Mouse (Mus musculus): ENCODE data around the gene Hspa1b. TPM values are rescaled to one million over a fixed set of nuclear protein-coding genes. Genes with fewer than 3 reads are reported as not detected.
"Not testable (repeated sequence)": the region's sequence is repeated elsewhere in the genome, so short reads cannot be mapped to it uniquely, and the experiment has no call there.

Hspa1b gene
- polyA plus RNA-seq, 1 experiment from 2014 or later = 0.26 TPM

GRCm38 (mm10) chr17:34959881-34960515, 960 bp upstream of the Hspa1b start:
- H3K9ac ChIP-seq (ENCODE audit: low read length) = peak overlapping the region; percentile 64
- peak overlapping the region; percentile 77 for H3K4me2 ChIP-seq
- H3K27ac ChIP-seq (ENCODE audit: low read depth, low read length) = peak overlapping the region; percentile 56; the same call in 1 of the 2 replicates
- H3K4me3 ChIP-seq (ENCODE audit: low read depth, low read length) = peak overlapping the region; percentile 42
- H3K9me3 ChIP-seq (ENCODE audit: control insufficient read depth, low read length) = no peaks in the 10 kb centered on the region
- peaks cover 5% of the 10 kb centered on the region for H3K27me3 ChIP-seq (ENCODE audit: control insufficient read depth, insufficient read depth, low read length)
- H3K4me1 ChIP-seq (ENCODE audit: control insufficient read depth, insufficient read depth, low read length) = peaks cover 4% of the 10 kb centered on the region
- ATAC-seq (ENCODE audit: low FRiP score) (no peak), DNase-seq (ENCODE audit: low spot score, missing footprints) (peak; percentile 88)
- 13% methylated on average over 12 of the region's 12 CpGs for WGBS
- H3K36me3 ChIP-seq (ENCODE audit: control insufficient read depth, insufficient read depth, low read length) = no peaks in the 10 kb centered on the region

GRCm38 (mm10) chr17:34958734-34959129, 306 bp downstream of the Hspa1b start:
- H3K27me3 ChIP-seq (ENCODE audit: control insufficient read depth, insufficient read depth, low read length) = not testable (repeated sequence)

GRCm38 (mm10) chr17:34957966-34958365, 1.1 kb downstream of the Hspa1b start:
- H3K27ac ChIP-seq (ENCODE audit: low read depth, low read length); H3K9me3 ChIP-seq (ENCODE audit: control insufficient read depth, low read length); H3K4me3 ChIP-seq (ENCODE audit: low read depth, low read length); ATAC-seq (ENCODE audit: low FRiP score); H3K4me2 ChIP-seq; H3K27me3 ChIP-seq (ENCODE audit: control insufficient read depth, insufficient read depth, low read length); H3K4me1 ChIP-seq (ENCODE audit: control insufficient read depth, insufficient read depth, low read length); H3K36me3 ChIP-seq (ENCODE audit: control insufficient read depth, insufficient read depth, low read length); H3K9ac ChIP-seq (ENCODE audit: low read length); DNase-seq (ENCODE audit: low spot score, missing footprints): not testable (repeated sequence)
- WGBS = 29% methylated on average over 19 of the region's 40 CpGs

More at GRCm38 (mm10) chr17:34958734-34959129, 306 bp downstream of the Hspa1b start:
- not testable (repeated sequence) for H3K36me3 ChIP-seq (ENCODE audit: control insufficient read depth, insufficient read depth, low read length); DNase-seq (ENCODE audit: low spot score, missing footprints); ATAC-seq (ENCODE audit: low FRiP score); H3K9me3 ChIP-seq (ENCODE audit: control insufficient read depth, low read length); H3K9ac ChIP-seq (ENCODE audit: low read length); H3K27ac ChIP-seq (ENCODE audit: low read depth, low read length); H3K4me1 ChIP-seq (ENCODE audit: control insufficient read depth, insufficient read depth, low read length)
- H3K4me3 ChIP-seq (ENCODE audit: low read depth, low read length) = peak overlapping the region; percentile 25; the same call in 1 of the 2 replicates
- peak overlapping the region; percentile 77 for H3K4me2 ChIP-seq
- 1% methylated on average over 22 of the region's 47 CpGs for WGBS

- not testable (repeated sequence) for H3K36me3 ChIP-seq (ENCODE audit: control insufficient read depth, insufficient read depth, low read length); H3K27me3 ChIP-seq (ENCODE audit: control insufficient read depth, insufficient read depth, low read length); H3K27ac ChIP-seq (ENCODE audit: low read depth, low read length); H3K9ac ChIP-seq (ENCODE audit: low read length); H3K4me2 ChIP-seq; ATAC-seq (ENCODE audit: low FRiP score); H3K9me3 ChIP-seq (ENCODE audit: control insufficient read depth, low read length); H3K4me3 ChIP-seq (ENCODE audit: low read depth, low read length); DNase-seq (ENCODE audit: low spot score, missing footprints); H3K4me1 ChIP-seq (ENCODE audit: control insufficient read depth, insufficient read depth, low read length)
- WGBS = 36% methylated on average over 30 of the region's 40 CpGs
Measured at GRCm38 (mm10) chr17:34957291-34957690, 1.7 kb downstream of the Hspa1b start.

- no peak overlapping the region for H3K4me3 ChIP-seq (ENCODE audit: low read depth, low read length)
- DNase-seq (ENCODE audit: low spot score, missing footprints) = no peak
- H3K9ac ChIP-seq (ENCODE audit: low read length) = no peak overlapping the region
- H3K36me3 ChIP-seq (ENCODE audit: control insufficient read depth, insufficient read depth, low read length) = no peaks in the 10 kb centered on the region
- H3K27ac ChIP-seq (ENCODE audit: low read depth, low read length) = no peak overlapping the region
- peaks cover 5% of the 10 kb centered on the region for H3K27me3 ChIP-seq (ENCODE audit: control insufficient read depth, insufficient read depth, low read length)
- ATAC-seq (ENCODE audit: low FRiP score) = no peak
- no peaks in the 10 kb centered on the region for H3K9me3 ChIP-seq (ENCODE audit: control insufficient read depth, low read length)
- no peak overlapping the region for H3K4me2 ChIP-seq
- 53% methylated on average over 1 of the region's 1 CpGs for WGBS
- H3K4me1 ChIP-seq (ENCODE audit: control insufficient read depth, insufficient read depth, low read length) = peaks cover 4% of the 10 kb centered on the region
Measured at GRCm38 (mm10) chr17:34956340-34956739, 2.7 kb downstream of the Hspa1b start.

DNA sequence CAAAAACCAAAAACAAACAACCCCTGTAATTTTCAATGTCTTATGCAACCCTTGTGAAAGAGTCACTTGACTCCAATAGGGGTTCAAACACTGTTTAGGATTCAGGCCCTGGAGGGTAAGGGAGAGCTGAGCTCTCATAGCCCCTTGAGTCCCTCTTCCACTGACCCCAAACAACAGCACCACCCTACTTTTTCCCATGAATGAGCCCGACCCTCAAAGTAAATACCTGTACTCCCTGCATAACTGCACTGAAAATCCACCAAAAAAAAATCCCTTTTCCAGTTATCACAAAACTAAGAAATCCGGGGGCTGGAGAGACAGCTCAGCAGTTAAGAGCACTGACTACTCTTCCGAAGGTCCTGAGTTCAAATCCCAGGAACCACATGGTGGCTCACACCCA, 3.2 kb downstream of the Hspa1b start:
- DNase-seq (ENCODE audit: low spot score, missing footprints) = no peak
- Histone ChIP-seq H3K27ac (ENCODE audit: low read depth, low read length) (no peak overlapping the region), H3K4me1 (ENCODE audit: control insufficient read depth, insufficient read depth, low read length) (peaks cover 4% of the 10 kb centered on the region), H3K9me3 (ENCODE audit: control insufficient read depth, low read length) (no peaks in the 10 kb centered on the region), H3K4me2 (no peak overlapping the region), H3K27me3 (ENCODE audit: control insufficient read depth, insufficient read depth, low read length) (peaks cover 5% of the 10 kb centered on the region), H3K4me3 (ENCODE audit: low read depth, low read length) (no peak overlapping the region), H3K36me3 (ENCODE audit: control insufficient read depth, insufficient read depth, low read length) (no peaks in the 10 kb centered on the region), H3K9ac (ENCODE audit: low read length) (no peak overlapping the region)
- no peak for ATAC-seq (ENCODE audit: low FRiP score)
- 77% methylated on average over 3 of the region's 3 CpGs for WGBS

DNA sequence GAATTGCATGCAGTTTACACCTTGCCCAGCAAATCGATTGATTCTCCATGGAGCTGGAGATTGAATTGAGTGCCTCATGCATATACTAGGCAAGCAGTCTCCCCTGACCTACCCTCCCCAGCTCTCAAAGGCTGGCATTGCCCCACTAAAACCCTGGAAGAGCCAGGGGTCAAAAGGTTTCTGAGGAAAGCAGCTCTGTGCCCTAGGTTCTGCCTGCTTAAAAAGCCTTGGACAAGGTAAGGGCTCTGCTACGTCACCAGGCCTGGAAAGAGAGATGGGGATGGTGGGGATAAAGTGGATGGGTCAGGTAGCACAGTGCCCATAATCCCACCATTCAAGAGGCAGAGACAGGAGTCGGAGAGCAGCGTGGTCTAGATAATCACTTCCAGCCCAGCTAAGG, 4.2 kb downstream of the Hspa1b start:
- no peak for DNase-seq (ENCODE audit: low spot score, missing footprints)
- Histone ChIP-seq H3K27me3 (ENCODE audit: control insufficient read depth, insufficient read depth, low read length) (peaks cover 5% of the 10 kb centered on the region), H3K9ac (ENCODE audit: low read length) (peak overlapping the region; percentile 24; the same call in 1 of the 2 replicates), H3K4me3 (ENCODE audit: low read depth, low read length) (no peak overlapping the region), H3K36me3 (ENCODE audit: control insufficient read depth, insufficient read depth, low read length) (peaks cover 9% of the 10 kb centered on the region; the same call in 1 of the 2 replicates), H3K4me1 (ENCODE audit: control insufficient read depth, insufficient read depth, low read length) (peaks cover 8% of the 10 kb centered on the region), H3K9me3 (ENCODE audit: control insufficient read depth, low read length) (no peaks in the 10 kb centered on the region), H3K4me2 (no peak overlapping the region), H3K27ac (ENCODE audit: low read depth, low read length) (no peak overlapping the region)
- 74% methylated on average over 4 of the region's 4 CpGs for WGBS
- ATAC-seq (ENCODE audit: low FRiP score) = no peak

DNA sequence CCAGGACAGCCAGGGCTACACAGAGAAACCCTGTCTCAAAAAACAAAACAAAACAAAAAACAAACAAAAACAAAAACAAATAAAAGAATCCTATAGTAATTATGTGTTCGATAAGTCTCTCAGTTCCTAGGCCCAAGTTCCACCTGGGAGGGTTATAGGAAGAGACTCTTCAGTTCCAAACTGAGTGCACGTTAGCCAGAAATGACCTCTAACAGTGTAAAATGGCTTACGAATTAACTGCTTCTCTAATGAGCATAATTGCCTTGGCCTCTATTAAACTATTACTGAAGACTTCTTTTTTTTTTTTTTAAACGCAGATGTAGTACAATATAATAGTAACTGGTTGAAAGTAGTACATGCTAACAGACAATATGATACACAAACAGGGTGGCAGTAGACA, 5.1 kb downstream of the Hspa1b start:
- Histone ChIP-seq H3K4me1 (ENCODE audit: control insufficient read depth, insufficient read depth, low read length) (peaks cover 5% of the 10 kb centered on the region; the same call in 1 of the 2 replicates), H3K36me3 (ENCODE audit: control insufficient read depth, insufficient read depth, low read length) (peaks cover 13% of the 10 kb centered on the region; the same call in 1 of the 2 replicates), H3K9ac (ENCODE audit: low read length) (no peak overlapping the region), H3K27ac (ENCODE audit: low read depth, low read length) (no peak overlapping the region), H3K27me3 (ENCODE audit: control insufficient read depth, insufficient read depth, low read length) (peaks cover 5% of the 10 kb centered on the region), H3K4me3 (ENCODE audit: low read depth, low read length) (no peak overlapping the region), H3K4me2 (no peak overlapping the region), H3K9me3 (ENCODE audit: control insufficient read depth, low read length) (no peaks in the 10 kb centered on the region)
- 93% methylated on average over 4 of the region's 4 CpGs for WGBS
- DNase-seq (ENCODE audit: low spot score, missing footprints) = no peak
- no peak for ATAC-seq (ENCODE audit: low FRiP score)

- no peak overlapping the region for H3K4me3 ChIP-seq (ENCODE audit: low read depth, low read length)
Measured at GRCm38 (mm10) chr17:34953258-34953657, 5.8 kb downstream of the Hspa1b start.

More at GRCm38 (mm10) chr17:34953258-34953657, 5.8 kb downstream of the Hspa1b start:
- Histone ChIP-seq H3K36me3 (ENCODE audit: control insufficient read depth, insufficient read depth, low read length) (peaks cover 13% of the 10 kb centered on the region; the same call in 1 of the 2 replicates), H3K4me2 (no peak overlapping the region), H3K27me3 (ENCODE audit: control insufficient read depth, insufficient read depth, low read length) (peaks cover 5% of the 10 kb centered on the region), H3K9me3 (ENCODE audit: control insufficient read depth, low read length) (no peaks in the 10 kb centered on the region), H3K27ac (ENCODE audit: low read depth, low read length) (no peak overlapping the region), H3K9ac (ENCODE audit: low read length) (no peak overlapping the region), H3K4me1 (ENCODE audit: control insufficient read depth, insufficient read depth, low read length) (peaks cover 5% of the 10 kb centered on the region; the same call in 1 of the 2 replicates)
- 83% methylated on average over 3 of the region's 3 CpGs for WGBS
- DNase-seq (ENCODE audit: low spot score, missing footprints) = no peak
- ATAC-seq (ENCODE audit: low FRiP score) = no peak

All from midbrain, embryonic 11.5 days (tissue).